Mouse (Mus musculus) neural tube, embryonic 11.5 days (tissue): ENCODE results near the gene Adat3. TPM values are rescaled to one million over a fixed set of nuclear protein-coding genes. Genes with fewer than 3 reads are reported as not detected.

ENCODE experiments used
- ATAC-seq: fragments of 200-750 bp; cut with Nextera tagmentation; 2 replicates; pipeline ENCODE4 v1.8.0; 2017; ENCODE audit warnings: moderate number of reproducible peaks, mild to moderate bottlenecking, moderate TSS enrichment, moderate library complexity; ENCODE audit not compliant: insufficient read depth, low FRiP score, low TSS enrichment
- DNase-seq: peaks from one replicate; pipeline ENCODE4 v3.0.0-alpha.2; 2015; ENCODE audit warnings: low spot score
- H3K27ac ChIP-seq: fragments of 300-500 bp; sonication (generic); 2 replicates; pipeline ENCODE4 v1.5.1; 2014; ENCODE audit warnings: low read depth, mild to moderate bottlenecking, low read length
- H3K27me3 ChIP-seq: fragments of 300-500 bp; sonication (generic); 2 replicates; pipeline ENCODE4 v1.6.1; 2014; ENCODE audit warnings: mild to moderate bottlenecking, low read length, mixed read lengths; ENCODE audit not compliant: control insufficient read depth, insufficient read depth
- H3K36me3 ChIP-seq: fragments of 300-500 bp; sonication (generic); 2 replicates; pipeline ENCODE4 v1.6.1; 2014; ENCODE audit warnings: mild to moderate bottlenecking, low read length, moderate library complexity, mixed read lengths; ENCODE audit not compliant: control insufficient read depth, insufficient read depth
- H3K4me1 ChIP-seq: fragments of 300-500 bp; sonication (generic); 2 replicates; pipeline ENCODE4 v1.6.1; 2014; ENCODE audit warnings: low read length, mixed read lengths; ENCODE audit not compliant: control insufficient read depth, insufficient read depth
- H3K4me2 ChIP-seq: fragments of 300-500 bp; sonication (generic); 2 replicates; pipeline ENCODE4 v1.6.1; 2014; ENCODE audit warnings: low read depth, mild to moderate bottlenecking, moderate library complexity
- H3K4me3 ChIP-seq: fragments of 300-500 bp; sonication (generic); 2 replicates; pipeline ENCODE4 v1.5.1; 2014; ENCODE audit warnings: low read depth, low read length
- H3K9ac ChIP-seq: fragments of 300-500 bp; sonication (generic); 2 replicates; pipeline ENCODE4 v1.6.1; 2014; ENCODE audit warnings: mild to moderate bottlenecking, low read length
- H3K9me3 ChIP-seq: fragments of 300-500 bp; sonication (generic); 2 replicates; pipeline ENCODE4 v1.6.1; 2016; ENCODE audit warnings: low read length; ENCODE audit not compliant: control insufficient read depth
- WGBS: fragments of 180-500 bp; shearing (Covaris S2); extraction: QIAGEN DNeasy Blood & Tissue Kit; methylation state at CpG from one replicate; pipeline ENCODE4 v1.1.7; 2014; 5-methylcytosine and 5-hydroxymethylcytosine counted together
- polyA plus RNA-seq: library from polyadenylated mRNA; unstranded; fragments of >200 nt; fragmentation: Nextera tagmentation; extraction: Ambion mirVana; gene quantifications from 2 replicates; pipeline ENCODE4 v1.2.1, GENCODE M21; 2014

Gene Adat3
- polyA plus RNA-seq, result 8.0 and 10.9 TPM in 2 replicates

DNA sequence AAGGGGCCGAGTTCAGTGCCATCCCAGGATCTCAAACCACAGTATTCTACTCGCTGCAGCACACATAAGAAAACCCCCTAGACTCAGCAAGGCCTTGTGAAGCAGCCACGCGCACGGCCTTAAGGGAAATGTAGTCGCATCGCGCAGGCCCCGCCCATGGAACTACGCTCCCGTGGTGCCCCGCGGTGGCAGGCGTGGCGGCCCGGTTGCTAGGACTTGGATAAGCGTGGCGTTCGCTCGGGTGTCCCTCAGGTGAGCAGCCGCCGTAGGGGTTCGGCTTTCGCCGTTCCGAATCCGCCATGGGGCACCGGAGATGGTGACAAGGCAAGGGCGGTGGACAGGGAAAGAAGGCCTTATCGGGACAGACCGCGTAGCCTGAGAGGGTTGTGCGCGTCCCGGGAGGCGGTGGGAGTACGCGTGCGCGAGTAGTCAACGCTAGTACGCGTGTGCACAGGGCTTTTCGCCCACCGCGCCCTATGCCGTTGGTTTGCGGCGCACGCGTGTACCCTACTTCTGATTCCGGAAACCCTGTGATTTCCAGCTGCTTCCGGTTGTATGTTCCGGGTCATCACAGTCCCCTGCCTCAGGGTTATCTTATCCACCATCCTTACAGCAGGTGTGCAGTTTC, at the start of gene Adat3, which contains the start of gene Scamp4:
Adat3 (plus strand) TSS at position 183 of the 628 bp plus-strand sequence.
Scamp4 (plus strand) TSS at position 175 of the 628 bp plus-strand sequence.
- Histone ChIP-seq H3K36me3 (peaks cover 9% of the 10 kb centered on the region), H3K4me3 (peak within 1 kb of the TSS; percentile 56), H3K4me1 (peaks cover 8% of the 10 kb centered on the region), H3K27ac (peak within 1 kb of the TSS; percentile 78), H3K9ac (peak within 1 kb of the TSS; percentile 70), H3K4me2 (peak within 1 kb of the TSS; percentile 97), H3K27me3 (no peaks in the 10 kb centered on the region), H3K9me3 (no peaks in the 10 kb centered on the region)
- DNase-seq, result peak; percentile 96
- WGBS, result under 1% methylated on average over 54 of the region's 54 CpGs
- peak; percentile 94 for ATAC-seq

GRCm38 (mm10) chr10:80553575-80553974, 49.1 kb upstream of the Adat3 start:
- no peak overlapping the region for H3K27ac ChIP-seq
- WGBS, result 86% methylated on average over 8 of the region's 8 CpGs

DNA sequence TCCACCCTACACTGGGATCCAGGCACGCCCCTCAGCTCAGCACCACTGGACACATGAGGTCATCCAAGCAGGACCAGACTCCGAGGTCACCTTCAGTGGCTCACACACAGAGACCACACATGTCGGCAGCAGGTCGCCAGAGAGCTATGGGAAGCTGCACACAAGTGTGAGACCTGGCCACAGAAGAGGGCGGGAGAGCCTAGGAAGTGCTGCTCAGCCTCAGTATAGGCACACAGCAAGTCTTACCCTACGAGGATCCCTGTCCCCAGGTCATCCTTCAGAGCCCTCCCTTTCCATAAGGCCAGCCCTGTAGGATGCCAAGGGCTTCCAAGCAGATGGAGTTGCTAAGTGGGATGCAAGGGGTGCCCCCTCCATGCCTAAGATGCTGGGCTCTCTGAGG, 48.7 kb upstream of the Adat3 start:
- H3K27ac ChIP-seq, result no peak overlapping the region
- no peak overlapping the region for H3K9ac ChIP-seq
- 92% methylated on average over 6 of the region's 6 CpGs for WGBS
- peaks cover 7% of the 10 kb centered on the region for H3K36me3 ChIP-seq
- H3K4me3 ChIP-seq, result no peak overlapping the region
- H3K4me1 ChIP-seq, result no peaks in the 10 kb centered on the region
- no peak for ATAC-seq
- H3K27me3 ChIP-seq, result no peaks in the 10 kb centered on the region
- DNase-seq, result no peak
- no peaks in the 10 kb centered on the region for H3K9me3 ChIP-seq
- no peak overlapping the region for H3K4me2 ChIP-seq

More at GRCm38 (mm10) chr10:80553575-80553974, 49.1 kb upstream of the Adat3 start:
- DNase-seq (no peak), ATAC-seq (no peak)
- Histone ChIP-seq H3K27me3 (no peaks in the 10 kb centered on the region), H3K36me3 (peaks cover 7% of the 10 kb centered on the region), H3K4me3 (no peak overlapping the region), H3K9ac (no peak overlapping the region), H3K4me2 (no peak overlapping the region), H3K4me1 (no peaks in the 10 kb centered on the region), H3K9me3 (no peaks in the 10 kb centered on the region)

DNA sequence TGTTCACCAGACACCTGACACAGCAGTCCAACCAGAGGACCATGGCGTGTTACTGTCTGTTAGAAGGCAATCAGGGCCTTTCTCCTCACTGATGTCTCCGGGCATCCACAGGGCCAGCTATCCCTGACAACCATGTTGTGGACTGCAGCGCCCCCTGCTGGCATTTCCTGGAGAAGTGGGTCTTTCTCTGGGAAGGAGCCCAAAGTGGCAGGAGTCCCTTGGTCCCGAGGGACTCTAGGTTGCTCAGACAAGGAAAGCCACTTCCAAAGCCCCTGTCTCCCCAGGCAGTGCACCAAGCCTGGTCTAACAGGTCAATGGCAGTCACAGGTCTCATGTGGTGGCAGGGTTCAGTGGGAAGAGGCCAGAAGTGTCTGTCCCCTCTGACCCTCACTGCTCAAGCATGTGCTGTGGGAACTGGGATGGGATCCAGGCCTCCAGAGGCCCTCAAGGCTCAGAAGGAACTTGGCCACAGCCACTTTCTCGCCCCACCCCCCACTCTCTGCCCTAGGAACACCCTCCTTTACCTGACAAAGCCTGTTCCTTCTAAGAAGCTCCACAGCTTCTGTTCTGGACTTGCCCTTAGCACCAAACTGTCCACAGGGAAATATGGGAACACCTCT, 45.2 kb upstream of the Adat3 start:
- 41% methylated on average over 5 of the region's 5 CpGs for WGBS
- Histone ChIP-seq H3K4me3 (no peak overlapping the region), H3K4me1 (peaks cover 7% of the 10 kb centered on the region), H3K27ac (no peak overlapping the region), H3K27me3 (no peaks in the 10 kb centered on the region), H3K9ac (no peak overlapping the region), H3K9me3 (no peaks in the 10 kb centered on the region), H3K4me2 (no peak overlapping the region), H3K36me3 (no peaks in the 10 kb centered on the region)
- DNase-seq (peak; percentile 81), ATAC-seq (no peak)

- no peak overlapping the region for H3K27ac ChIP-seq
- H3K36me3 ChIP-seq, result no peaks in the 10 kb centered on the region
- H3K27me3 ChIP-seq, result no peaks in the 10 kb centered on the region
- no peak overlapping the region for H3K9ac ChIP-seq
- H3K4me2 ChIP-seq, result no peak overlapping the region
- H3K9me3 ChIP-seq, result no peaks in the 10 kb centered on the region
- ATAC-seq (no peak), DNase-seq (no peak)
- H3K4me3 ChIP-seq, result no peak overlapping the region; the same call in 1 of the 2 replicates
- H3K4me1 ChIP-seq, result peaks cover 7% of the 10 kb centered on the region
- 88% methylated on average over 7 of the region's 7 CpGs for WGBS
These were observed 43.2 kb upstream of the Adat3 start for GRCm38 (mm10) chr10:80559431-80559830.

DNA sequence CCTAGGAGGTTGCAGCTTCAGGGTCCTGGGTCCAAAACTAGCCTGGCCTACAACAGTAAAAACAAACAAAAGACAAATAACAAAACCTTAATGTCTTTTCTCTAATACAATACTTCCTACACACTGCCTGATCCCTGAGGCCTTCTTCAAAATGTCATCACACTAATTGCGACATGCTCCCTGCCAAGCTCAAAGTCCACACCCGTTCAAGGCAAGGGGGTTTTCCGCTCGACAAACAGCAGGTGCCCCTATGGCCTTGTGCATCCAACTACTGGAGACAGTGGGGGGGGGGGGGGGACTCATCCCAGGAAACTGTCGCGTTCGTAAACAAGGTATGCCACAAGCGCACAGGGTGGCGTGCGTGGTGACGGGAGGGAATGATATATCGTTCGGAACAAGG, 42.1 kb upstream of the Adat3 start:
- no peaks in the 10 kb centered on the region for H3K9me3 ChIP-seq
- H3K4me3 ChIP-seq, result peak overlapping the region; percentile 83
- peak overlapping the region; percentile 91 for H3K9ac ChIP-seq
- H3K27me3 ChIP-seq, result no peaks in the 10 kb centered on the region
- no peak for DNase-seq
- WGBS, result 1% methylated on average over 13 of the region's 13 CpGs
- H3K36me3 ChIP-seq, result no peaks in the 10 kb centered on the region
- H3K4me1 ChIP-seq, result peaks cover 7% of the 10 kb centered on the region
- H3K27ac ChIP-seq, result no peak overlapping the region
- ATAC-seq, result no peak
- H3K4me2 ChIP-seq, result peak overlapping the region; percentile 85

GRCm38 (mm10) chr10:80561116-80561944, 41.4 kb upstream of the Adat3 start, which contains the start of gene Rexo1:
Gene Rexo1 (minus strand): TSS chr10:80561560.
- Histone ChIP-seq H3K9me3 (no peaks in the 10 kb centered on the region), H3K4me2 (peak within 1 kb of the TSS; percentile 85), H3K27ac (peak within 1 kb of the TSS; percentile 39), H3K9ac (peak within 1 kb of the TSS; percentile 91), H3K27me3 (no peaks in the 10 kb centered on the region), H3K4me1 (peaks cover 7% of the 10 kb centered on the region), H3K36me3 (no peaks in the 10 kb centered on the region), H3K4me3 (peak within 1 kb of the TSS; percentile 83)
- ATAC-seq, result peak; percentile 76
- WGBS, result under 1% methylated on average over 69 of the region's 72 CpGs
- peak; percentile 96 for DNase-seq

DNA sequence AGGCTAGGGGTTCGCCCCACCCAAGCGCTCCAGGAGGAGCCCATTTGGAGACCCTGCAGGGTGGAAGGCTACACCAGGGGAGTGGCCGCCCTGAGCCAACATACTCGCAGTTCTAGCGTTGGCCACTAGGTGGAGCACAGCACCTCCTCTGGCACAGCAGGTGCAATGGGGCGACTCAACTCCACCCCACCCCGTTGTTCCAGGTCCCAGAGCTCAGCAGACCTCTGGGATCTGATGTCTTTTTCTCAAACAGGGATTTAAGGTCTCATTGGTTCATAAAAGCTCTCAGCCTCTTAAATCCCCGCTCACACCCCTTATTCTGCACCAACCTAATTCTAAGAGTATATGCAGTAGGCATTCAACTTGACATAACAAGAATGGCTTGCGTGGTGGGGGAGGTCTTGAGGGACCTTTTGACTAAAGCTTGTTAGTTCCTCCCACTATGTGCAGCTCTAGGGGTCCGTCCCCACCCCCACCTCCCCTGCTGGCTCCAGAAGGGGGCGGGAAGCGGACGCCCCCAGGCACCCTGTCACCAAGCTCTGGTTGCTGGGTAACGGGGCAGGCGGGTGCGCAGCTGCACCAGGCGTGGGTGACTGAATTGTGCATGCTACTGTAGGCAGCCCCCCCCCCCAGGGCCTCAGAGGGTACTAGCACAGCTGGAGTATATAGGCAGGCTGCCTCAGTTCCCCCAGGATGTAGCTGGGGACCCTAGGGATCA, 36.1 kb upstream of the Adat3 start:
- peak overlapping the region; percentile 10 for H3K4me2 ChIP-seq
- no peaks in the 10 kb centered on the region for H3K9me3 ChIP-seq
- H3K9ac ChIP-seq, result no peak overlapping the region
- H3K36me3 ChIP-seq, result no peaks in the 10 kb centered on the region
- H3K27me3 ChIP-seq, result no peaks in the 10 kb centered on the region
- DNase-seq (peak; percentile 88), ATAC-seq (peak; percentile 59)
- H3K4me3 ChIP-seq, result no peak overlapping the region
- peaks cover 20% of the 10 kb centered on the region for H3K4me1 ChIP-seq
- 25% methylated on average over 17 of the region's 17 CpGs for WGBS
- peak overlapping the region; percentile 70 for H3K27ac ChIP-seq
